Mouse (Mus musculus) heart, postnatal 14 days (tissue): ENCODE results near the gene Faim2. TPM values are rescaled to one million over a fixed set of nuclear protein-coding genes. Genes with fewer than 3 reads are reported as not detected.

Experiments used
- DNase-seq, 2 experiments: peaks; one replicate each; pipeline ENCODE4 v3.0.0; 2021 to 2022
- intact Hi-C: fragments of 180-260 bp; cut with DNase I; formaldehyde crosslinking; loops from one replicate; pipeline ENCODE4 v1.15.1; 2025
- total RNA-seq, 2 experiments: library from RNA; stranded (reverse); gene quantifications; 2 replicates each; pipeline ENCODE4 v1.2.3; 2021

Gene Faim2
- total RNA-seq, 2 experiments from 2014 or later: 0.12 to 0.74 TPM

DNA sequence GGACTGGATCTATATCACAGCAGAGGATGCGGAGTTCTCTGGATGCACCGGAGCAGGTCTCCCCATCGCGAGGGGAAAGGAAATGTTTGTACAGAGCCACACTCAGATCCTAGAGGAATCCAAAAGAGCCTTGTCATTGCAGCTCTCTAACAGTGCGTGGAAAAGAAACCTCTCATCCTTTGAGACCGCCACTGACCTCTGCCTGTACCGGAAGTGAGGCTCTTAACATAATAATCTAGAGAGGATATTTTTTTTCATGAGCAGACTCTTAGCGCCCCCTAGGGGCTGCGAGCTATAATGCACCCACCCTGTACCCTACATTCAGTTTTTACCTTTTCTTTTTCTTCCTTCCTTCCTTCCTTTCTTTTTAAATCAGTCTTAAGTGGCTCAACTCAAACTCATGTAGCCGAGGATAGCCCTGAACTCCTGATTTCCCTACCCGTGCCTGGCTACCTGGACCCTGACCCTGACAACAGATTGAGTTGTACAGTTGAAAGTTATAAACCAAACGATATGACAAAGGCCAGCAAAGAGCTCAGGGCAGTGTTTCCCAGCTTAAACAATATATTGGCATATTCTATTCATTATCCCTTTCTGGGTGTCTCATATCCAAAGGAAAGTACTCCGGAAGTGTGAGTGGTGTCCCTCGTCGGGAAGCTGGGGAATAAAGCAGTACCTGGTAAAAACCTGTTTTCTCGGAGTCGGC lies 56.8 kb downstream of the Faim2 start:
- intact Hi-C loops: no loop called here
- peak; percentile 65 to 76 for DNase-seq

DNA sequence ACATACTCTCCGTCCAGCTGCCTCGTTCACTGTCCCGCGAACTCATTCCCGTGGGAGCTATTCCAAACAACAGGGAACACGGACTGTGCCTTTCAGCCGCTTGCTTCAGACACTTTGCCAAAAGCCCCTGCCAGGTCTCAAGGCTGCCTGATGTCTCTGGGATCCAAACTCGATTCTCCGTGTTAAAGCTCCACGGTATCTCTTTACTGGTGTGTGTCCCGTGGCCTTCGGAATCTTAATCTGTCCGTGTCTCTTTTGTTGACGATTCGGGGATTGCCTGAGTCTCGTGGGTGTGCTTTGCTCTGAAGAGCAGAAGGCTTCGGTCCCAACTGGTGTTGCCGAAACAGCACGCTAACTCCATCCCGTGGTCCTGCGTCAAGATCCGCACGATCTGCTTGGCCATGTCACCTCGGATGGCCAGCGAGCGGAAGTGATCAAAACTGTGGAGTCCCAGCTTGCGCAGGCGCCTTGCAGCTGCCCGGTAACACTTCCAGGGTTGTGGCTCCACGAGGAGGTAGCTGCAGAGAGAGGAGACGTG lies 57.7 kb downstream of the Faim2 start:
- DNase-seq: peak; percentile 49 to 53
- intact Hi-C loops: no loop called here

DNA sequence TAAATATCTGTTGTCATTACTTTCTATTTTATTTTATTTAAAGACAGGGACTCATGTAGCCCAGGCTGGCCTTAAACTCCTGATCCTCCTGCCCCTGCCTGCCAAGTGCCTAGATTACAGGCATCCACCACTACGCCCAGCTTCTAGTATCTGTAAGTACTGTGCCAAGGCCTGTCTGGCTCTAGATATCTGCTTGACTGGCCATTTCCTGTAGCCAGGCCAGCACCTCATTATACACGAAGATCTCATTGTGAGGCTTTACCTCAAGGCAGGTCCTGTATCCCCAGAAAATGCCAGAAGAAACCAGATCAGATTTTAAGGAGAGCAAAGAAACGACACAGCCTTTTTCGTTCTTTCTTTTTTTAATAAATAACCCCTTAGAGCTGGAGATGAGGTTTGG lies 58.2 kb downstream of the Faim2 start:
- intact Hi-C loops: loop anchor here (1.0 kb wide), 1 partner anchor 53 kb away; no protein-coding TSS in a partner anchor
- DNase-seq: no peak

DNA sequence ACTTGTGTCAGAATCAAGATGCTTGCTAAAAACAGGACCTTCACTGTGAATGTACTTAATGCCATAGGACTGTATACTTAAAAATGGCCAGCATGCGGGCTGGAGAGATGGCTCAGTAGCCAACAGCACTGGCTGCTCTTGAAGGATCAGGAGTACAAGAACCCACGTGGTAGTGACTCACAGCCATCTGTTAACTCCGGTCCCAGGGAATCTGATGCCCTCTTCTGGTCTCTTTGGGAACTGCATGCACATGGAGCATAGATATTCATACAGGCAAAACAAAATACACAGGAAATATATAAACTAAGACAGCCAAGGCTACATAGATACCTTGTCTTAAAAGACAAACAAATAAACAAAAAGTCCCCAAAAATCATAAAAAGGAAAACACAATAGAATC lies 58.9 kb downstream of the Faim2 start:
- DNase-seq: peak; percentile 79 to 91
- intact Hi-C loops: loop anchor here (1.0 kb wide), 1 partner anchor 53 kb away; no protein-coding TSS in a partner anchor

DNA sequence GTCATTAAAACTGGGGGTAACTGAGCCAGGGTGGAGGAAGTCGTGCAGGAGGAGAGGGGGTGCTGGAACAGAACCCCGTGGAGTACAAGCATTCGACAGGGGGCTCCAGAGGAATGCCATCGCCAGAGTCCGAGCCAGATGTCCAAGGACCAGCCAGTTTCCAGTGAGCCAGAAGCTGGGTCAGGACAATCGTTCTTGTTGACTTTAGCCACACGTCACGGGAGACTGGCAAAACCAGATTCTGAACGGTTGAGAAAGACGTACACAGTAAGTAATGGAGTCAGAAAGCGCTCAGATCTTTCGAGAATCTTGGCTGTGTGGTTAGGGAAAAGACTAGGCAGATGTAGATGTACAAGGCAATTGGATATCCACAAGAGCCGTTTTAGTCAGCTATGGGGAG lies 64.8 kb downstream of the Faim2 start:
- DNase-seq: no peak
- intact Hi-C loops: no loop called here

DNA sequence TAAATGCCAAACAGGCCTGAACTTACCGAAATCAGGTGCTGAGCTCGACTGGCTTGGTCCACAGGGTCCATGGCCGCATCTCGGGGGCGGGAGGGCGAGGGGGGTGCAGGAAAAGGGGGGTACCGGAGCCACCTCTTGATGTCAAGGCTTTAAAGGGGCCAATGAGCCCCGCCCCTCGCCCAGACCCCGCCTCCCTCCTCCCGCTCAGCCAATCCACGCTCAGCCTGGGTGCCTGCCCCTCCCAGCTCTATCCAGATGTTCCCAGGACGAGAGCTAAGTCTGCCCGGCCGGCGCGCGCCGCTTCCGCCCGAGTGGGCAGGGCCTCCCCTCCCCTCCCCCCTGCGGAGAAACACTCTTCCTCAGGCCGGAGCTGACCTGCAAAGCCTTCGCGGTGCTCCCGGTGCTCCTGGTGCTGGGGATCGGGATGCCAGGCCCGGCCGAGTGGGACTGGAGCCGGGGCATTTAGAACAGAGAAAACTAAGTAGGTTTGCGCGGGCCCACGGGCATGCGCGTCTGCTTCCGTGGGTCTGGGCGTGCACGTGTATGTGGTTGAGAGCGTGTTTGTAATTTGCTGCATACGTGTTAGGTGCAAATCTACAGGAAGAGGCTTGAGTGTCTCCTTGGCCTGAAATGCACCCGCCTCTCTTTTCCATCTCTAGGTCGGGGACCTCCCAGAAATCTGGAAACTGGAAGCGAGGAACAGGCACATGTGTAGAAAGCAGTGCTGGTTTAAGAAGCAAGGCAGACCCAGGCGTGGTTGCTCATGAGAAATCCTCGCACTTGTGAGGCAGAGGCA lies 70.2 kb downstream of the Faim2 start, which contains the start of gene Nckap5l:
Gene Nckap5l (minus strand): TSS at position 143 of the 796 bp plus-strand sequence.
- intact Hi-C loops: loop anchor here (2.0 to 5.0 kb wide), 2 partner anchors 15 to 36 kb away; no protein-coding TSS in a partner anchor
- peak; percentile 93 for DNase-seq

DNA sequence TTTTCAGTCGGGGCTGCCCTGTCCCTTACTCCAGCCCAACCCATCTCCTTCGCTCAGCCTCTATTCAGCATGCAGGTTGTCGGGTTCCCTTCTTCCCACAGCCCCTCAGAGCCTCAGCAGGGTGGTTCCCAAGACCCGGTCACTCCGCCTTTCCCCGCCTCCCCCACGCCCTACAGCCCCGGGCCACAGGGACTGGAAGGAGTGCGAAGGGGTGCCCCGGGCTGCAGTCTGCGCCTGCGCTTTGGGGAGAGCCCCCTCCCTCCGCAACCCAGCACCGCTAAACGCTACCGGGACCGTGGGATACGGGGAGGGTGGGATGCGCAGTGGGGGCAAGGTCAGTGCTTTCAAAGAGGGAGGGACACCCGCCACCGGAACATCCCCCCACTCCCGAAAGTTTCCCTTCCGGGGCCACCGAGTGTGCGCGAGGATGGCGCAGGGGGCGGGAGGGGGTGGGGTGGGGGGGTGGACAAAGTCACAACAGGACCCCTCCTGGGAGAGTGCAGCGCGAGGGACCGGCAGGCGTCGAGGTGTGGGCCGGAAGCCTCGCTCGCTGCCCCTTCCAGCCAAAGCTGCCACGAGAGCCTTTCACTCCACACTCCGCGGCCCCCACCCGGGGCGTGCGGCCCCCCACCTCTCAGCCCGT lies 70.9 kb downstream of the Faim2 start:
- intact Hi-C loops: loop anchor here (2.0 to 5.0 kb wide), 2 partner anchors 14 to 35 kb away; no protein-coding TSS in a partner anchor

DNA sequence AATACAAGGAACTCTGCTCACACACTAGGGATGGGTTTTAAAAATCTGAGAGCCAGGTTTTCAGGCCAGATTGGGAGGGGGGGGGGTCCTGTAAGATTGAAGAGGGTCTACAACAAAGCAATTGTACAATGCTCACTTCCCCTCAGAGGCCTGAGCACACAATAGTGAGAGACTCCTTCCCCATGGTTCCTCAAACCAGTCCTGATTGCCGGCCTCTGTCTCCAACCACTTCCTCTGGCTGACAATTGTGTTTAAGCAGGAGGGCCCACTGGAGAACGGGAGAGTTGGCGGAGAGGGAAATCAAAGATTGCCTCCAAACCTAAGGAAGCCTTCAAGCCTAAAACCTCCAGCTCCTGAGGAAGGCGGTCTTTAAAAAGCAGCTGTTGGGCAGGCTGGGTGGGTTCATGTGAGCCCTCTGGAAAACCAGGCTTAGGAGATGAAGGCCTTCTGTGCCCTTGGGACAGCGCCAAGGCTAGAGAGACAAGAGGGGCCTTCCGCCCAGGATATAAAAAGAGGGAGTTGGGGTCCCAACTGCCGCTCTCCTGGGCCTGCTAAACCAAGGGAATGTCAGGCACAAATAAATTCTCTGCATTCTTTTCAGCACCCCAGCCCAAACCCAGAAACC lies 71.5 kb downstream of the Faim2 start:
- peak in 1 of 2 experiments; percentile 34 for DNase-seq
- intact Hi-C loops: loop anchor here (2.0 to 5.0 kb wide), 2 partner anchors 14 to 34 kb away; no protein-coding TSS in a partner anchor

More for the DNA sequence above, 70.9 kb downstream of the Faim2 start:
- DNase-seq: peak; percentile 75 to 78

DNA sequence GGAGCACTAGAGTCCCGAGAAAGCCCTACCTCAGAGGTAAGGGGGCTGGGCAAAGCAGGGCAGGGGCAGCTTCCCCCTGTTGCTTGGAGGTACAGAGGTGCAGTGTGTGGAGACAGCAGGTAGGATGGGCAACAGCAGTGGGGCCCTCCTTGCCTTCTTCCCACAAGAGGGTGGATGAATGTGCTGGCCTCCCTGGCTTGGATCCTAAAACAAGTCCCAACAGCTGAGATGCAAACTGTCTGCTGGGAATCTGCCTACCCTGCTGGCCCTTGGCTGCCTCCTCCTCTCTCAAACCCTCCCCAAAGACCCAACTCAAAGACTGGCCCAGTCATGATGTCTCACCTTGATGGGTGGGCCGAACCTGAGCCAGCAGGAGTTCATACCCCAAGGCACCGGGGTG lies 72.5 kb downstream of the Faim2 start:
- intact Hi-C loops: loop anchor here (5.0 kb wide), 1 partner anchor 33 kb away; no protein-coding TSS in a partner anchor
- DNase-seq: no peak

DNA sequence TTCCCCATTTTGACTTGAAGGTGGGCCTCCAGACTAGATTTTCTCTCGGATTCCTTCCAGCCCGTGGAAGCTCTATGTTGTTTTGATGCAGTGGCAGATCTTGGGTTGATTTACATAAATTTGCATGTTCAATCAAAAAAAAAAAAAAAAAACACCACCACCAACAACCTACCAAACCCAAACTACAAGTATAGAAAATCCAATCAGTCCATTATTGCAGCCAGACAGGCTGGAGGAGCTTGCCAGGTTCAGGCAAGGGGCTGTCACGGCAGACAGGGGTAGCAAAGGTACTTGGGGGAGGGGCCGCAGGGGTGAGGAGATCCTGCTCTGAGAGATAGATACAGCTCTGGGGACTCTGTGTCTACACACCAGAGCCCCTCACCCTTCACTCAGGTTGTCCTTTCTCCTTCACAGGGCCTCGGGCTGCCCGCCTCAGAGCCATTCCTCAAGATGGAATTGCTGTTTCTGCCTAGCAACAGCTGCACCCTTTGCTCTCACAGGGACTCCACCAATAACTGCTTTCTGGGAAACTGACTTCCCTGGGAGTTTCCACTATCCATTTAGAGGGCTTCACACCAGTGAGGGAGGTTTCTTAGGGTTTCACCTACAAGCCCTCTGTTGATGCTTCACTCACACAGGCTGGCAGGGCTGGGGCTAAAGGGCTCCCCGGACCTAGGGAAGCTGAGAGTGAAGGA lies 73.2 kb downstream of the Faim2 start:
- DNase-seq: no peak
- intact Hi-C loops: loop anchor here (5.0 kb wide), 1 partner anchor 32 kb away; no protein-coding TSS in a partner anchor

DNA sequence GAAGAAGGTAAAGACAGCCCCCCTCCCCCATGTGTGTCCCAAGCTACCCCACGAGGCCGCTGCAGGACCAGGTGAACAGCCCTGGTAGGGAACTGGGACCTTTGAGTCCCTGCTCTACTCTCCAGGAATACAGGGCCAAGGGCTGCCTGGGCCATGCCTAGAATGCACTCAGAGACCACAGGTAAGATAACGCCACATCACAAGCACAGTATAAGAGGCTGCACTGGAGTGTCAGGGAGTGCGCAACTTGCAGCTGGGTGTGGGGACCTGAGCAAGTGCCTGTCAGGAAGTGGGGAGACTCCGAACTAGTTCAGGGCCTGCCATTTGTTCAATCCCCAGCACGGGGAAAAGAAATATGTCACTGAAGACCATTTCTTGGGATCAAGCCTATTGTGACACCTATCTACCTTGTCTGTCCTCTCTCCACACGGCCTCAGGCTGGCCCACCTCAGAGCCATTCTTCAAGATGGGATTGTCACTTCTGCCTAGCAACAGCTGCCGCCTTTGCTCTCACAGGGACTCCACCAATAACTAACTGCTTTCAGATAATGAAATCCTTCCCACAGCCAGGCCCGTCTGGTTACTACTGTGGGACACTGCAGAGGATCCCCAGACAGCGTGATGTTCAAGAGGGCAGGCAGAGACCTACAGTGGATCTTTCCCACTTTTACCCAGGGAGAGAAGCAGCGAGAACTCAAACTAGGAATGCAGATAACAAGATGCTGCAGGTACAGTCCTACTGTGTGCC lies 74.6 kb downstream of the Faim2 start:
- intact Hi-C loops: no loop called here
- no peak for DNase-seq

DNA sequence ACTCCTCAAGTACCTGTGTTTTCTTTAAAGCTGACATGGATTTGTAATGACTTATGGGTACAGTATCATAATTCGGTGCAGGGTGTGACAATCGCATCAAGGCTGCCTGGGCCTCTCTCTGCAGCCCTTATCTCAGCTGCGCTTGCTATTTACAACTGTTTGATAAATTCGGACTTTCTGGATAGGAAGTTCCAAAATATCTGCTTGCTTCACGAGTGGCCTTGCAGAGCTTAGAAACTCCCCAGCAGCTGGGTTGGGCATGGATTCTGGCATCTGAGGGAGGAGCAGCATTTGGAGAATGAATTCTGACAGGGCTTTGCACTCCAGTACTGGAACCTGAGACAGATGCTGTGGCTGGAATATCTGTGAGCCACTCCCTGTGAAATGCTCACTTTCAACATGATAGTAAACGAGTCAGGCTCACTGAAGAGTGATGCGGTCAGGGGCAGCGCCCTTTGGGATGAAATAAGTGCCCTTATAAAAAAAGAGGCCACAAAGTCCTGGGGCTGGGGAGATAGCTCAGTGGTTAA lies 78.1 kb downstream of the Faim2 start:
- intact Hi-C loops: no loop called here
- DNase-seq: no peak

DNA sequence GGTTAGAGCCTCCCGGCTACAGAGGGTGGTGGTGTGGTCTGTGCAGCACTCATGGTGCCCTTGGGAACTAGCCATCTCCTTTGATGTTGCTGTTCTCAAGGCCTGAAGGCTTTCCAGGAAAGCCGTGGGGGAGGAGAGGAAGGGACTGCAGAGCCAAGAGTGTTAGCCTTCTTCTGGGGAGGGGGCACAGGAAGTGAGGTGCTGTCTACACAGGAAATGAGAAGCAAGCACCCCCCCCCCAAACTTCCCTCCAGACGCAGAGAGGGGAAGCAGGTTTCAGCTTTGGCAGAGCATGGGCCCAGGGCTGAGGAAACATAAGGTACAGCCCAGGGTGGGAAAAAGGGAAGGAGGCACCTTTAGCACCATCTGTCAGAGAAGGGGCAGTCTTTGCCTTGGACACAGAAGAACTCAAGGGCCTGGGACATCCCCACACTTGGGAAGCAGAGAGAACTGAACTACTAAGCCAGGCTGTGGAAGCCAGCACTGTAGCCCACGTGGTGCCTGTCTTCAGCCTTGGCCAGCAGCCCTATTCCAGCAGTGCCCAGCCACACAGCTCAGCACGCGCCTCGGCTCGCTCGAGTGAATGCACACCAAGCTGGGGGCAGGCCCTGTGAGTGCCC lies 78.7 kb downstream of the Faim2 start:
- DNase-seq: peak; percentile 59 to 71
- intact Hi-C loops: no loop called here

Other genes starting within 250 kb of the Faim2 start
- 10 to 100 TPM; 25.5 to 26.3 TPM for gene Prpf40b, start 233.1 kb downstream of the Faim2 start, total RNA-seq
- not detected for gene Fam186b, start 232.3 kb downstream of the Faim2 start, total RNA-seq
- 10 to 100 TPM; 29.4 to 29.7 TPM for gene Fmnl3, start 157.7 kb downstream of the Faim2 start, total RNA-seq
- gene Tmbim6, start 135.3 kb downstream of the Faim2 start, total RNA-seq: 100 to 1,000 TPM; 216 to 219 TPM
- gene Nckap5l, start 70.4 kb downstream of the Faim2 start, total RNA-seq: 10 to 100 TPM; 11.2 to 13.6 TPM
- gene Bcdin3d, start 53.4 kb downstream of the Faim2 start, total RNA-seq: 1 to 10 TPM; 3.9 to 4.9 TPM
- gene Aqp2, start 50.9 kb upstream of the Faim2 start, total RNA-seq: not detected
- gene Aqp5, start 62.6 kb upstream of the Faim2 start, total RNA-seq: 1 to 10 TPM in 1 of 2 experiments, under 1 TPM in 1; 0.63 to 1.2 TPM
- not detected for gene Aqp6, start 73.2 kb upstream of the Faim2 start, total RNA-seq
- 10 to 100 TPM in 1 of 2 experiments, 1 to 10 TPM in 1; 8.6 to 12.2 TPM for gene Racgap1, start 123.5 kb upstream of the Faim2 start, total RNA-seq
- gene Asic1, start 142.2 kb upstream of the Faim2 start, total RNA-seq: under 1 TPM; 0.29 to 0.74 TPM
- gene Smarcd1, start 174.0 kb upstream of the Faim2 start, total RNA-seq: 10 to 100 TPM; 25.9 to 28.4 TPM
- gene Gm17349, start 177.3 kb upstream of the Faim2 start, total RNA-seq: 1 to 10 TPM; 5.0 to 5.1 TPM
- 10 to 100 TPM; 61.7 to 91.3 TPM for gene Gpd1, start 189.3 kb upstream of the Faim2 start, total RNA-seq
- 100 to 1,000 TPM; 207 to 250 TPM for gene Cox14, start 197.5 kb upstream of the Faim2 start, total RNA-seq
- gene Cers5, start 244.7 kb upstream of the Faim2 start, total RNA-seq: 10 to 100 TPM; 24.8 to 27.3 TPM